Mouse (Mus musculus) E14TG2a.4 (cell line): ENCODE measurements at regions not wholly inside any gene's neighbourhood (a gene's known extent, or its start where the extent isn't known, plus 50 kb on each side); places are given as distances from the start of the nearest gene placed in this dataset.

Source experiments
- H3K27me3 ChIP-seq: 2 replicates; pipeline ENCODE4 v1.6.1; 2014; ENCODE audit warnings: low read length, control low read depth; ENCODE audit not compliant: insufficient read depth
- H3K36me3 ChIP-seq: 2 replicates; pipeline ENCODE4 v1.6.1; 2014; ENCODE audit warnings: low read length, control low read depth; ENCODE audit not compliant: insufficient read depth
- H3K4me1 ChIP-seq: replicated peaks from 2 replicates; pipeline ENCODE4 v1.6.1; 2014; ENCODE audit warnings: low read depth, low read length, control low read depth
- H3K4me3 ChIP-seq: replicated peaks from 2 replicates; pipeline ENCODE4 v1.5.1; 2014; ENCODE audit warnings: mild to moderate bottlenecking, low read length
- H3K9me3 ChIP-seq: 2 replicates; pipeline ENCODE4 v1.6.1; 2014; ENCODE audit warnings: low read length, control low read depth
- CTCF ChIP-seq: conservative IDR thresholded peaks from 2 replicates; pipeline ENCODE4 v1.5.1; 2014; ENCODE audit warnings: low read length
- NANOG ChIP-seq: IDR thresholded peaks from 2 replicates; pipeline ENCODE4 v1.6.1; 2014; ENCODE audit warnings: borderline replicate concordance, low read length, mixed read lengths
- POU5F1 ChIP-seq: IDR thresholded peaks from 2 replicates; pipeline ENCODE4 v1.6.1; 2014; ENCODE audit warnings: low read length, borderline replicate concordance

GRCm38 (mm10) chr1:6152436-6152835 lies 1344.7 kb downstream of the Gm37988 start:
- Histone ChIP-seq H3K4me1 (no peaks in the 10 kb centered on the region), H3K4me3 (no peak overlapping the region), H3K36me3 (no peaks in the 10 kb centered on the region), H3K9me3 (no peaks in the 10 kb centered on the region; the same call in 1 of the 2 replicates), H3K27me3 (no peaks in the 10 kb centered on the region)
- no peak for TF ChIP-seq NANOG
- TF ChIP-seq CTCF, result peak; percentile 34
- TF ChIP-seq POU5F1, result no peak
